Mouse (Mus musculus): ENCODE data around the gene Phf21b. TPM values are rescaled to one million over a fixed set of nuclear protein-coding genes. Genes with fewer than 3 reads are reported as not detected.

Gene Phf21b
- polyA plus RNA-seq, 1 experiment = 4.4 TPM

DNA sequence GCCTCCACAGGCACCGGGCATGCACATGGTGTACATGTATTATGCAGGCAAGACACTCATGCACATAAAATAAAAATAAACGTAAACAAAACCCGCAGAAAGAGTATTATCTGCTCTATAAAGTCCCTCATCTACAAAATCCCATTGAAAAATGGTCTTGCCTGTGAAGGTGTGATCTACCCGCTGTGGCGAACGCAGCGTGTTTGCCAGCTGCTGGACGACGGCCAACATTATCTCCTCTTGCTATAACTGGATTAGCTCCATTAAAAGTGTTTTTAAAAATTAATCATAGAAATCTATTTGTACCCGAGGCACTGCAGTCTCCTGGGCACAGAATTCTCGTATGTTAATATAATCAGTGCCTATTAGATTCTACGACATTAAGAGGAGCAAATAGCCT is 32.2 kb upstream of the Phf21b start:
- Histone ChIP-seq H3K27me3 (ENCODE audit: control insufficient read depth, insufficient read depth, low read length) (no peaks in the 10 kb centered on the region), H3K27ac (ENCODE audit: control insufficient read depth, insufficient read depth, low read depth, low read length) (no peak overlapping the region), H3K36me3 (ENCODE audit: control insufficient read depth, insufficient read depth, low read length) (no peaks in the 10 kb centered on the region), H3K4me3 (ENCODE audit: control insufficient read depth, low read depth, low read length) (no peak overlapping the region), H3K4me1 (ENCODE audit: control insufficient read depth, insufficient read depth, low read length) (no peaks in the 10 kb centered on the region)
- TF ChIP-seq POLR2A (IDR thresholded peaks at IDR 0.05; ENCODE audit: control insufficient read depth, low read depth, low read length) (no peak), CTCF (IDR thresholded peaks at IDR 0.05; ENCODE audit: control insufficient read depth, insufficient read depth, insufficient replicate concordance, low read depth, low read length) (no peak)

DNA sequence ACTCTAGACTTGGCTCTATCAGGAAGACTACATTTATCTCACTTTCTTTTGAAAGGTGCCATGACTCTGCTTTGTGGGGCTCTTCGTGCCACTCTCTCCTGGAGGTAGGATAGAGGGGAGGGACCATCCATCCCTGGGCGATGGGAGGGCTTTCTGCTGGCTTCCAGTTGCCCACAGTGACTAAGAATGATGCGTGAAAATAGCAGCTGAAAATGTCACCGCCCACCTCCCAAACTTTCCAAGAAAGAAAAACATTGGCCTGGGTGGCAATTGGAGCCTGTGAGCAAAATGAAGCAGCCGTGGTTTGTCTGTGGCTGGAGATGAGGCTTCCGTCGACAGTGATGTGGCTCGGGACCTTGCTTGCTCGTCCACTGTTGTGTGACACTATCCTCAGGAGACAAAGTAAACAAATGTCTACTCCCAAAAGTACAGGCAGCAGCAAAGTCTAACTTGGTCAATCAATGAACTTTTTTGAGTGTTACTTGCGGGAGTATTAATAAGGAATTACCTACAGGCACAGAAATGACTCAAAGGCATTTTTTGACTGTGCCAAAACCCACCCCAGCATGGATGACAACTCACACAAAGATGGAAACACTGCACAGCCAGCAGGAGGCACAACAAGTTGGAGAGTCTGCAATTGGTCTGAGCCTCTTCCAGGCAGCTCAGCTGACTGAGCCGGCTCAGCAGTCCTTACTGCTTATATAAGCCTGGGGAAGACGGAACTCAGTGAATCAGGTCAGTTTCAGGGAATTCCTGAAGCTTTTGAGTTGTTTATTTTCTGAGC is 21.4 kb upstream of the Phf21b start:
- TF ChIP-seq POLR2A (IDR thresholded peaks at IDR 0.05; ENCODE audit: control insufficient read depth, low read depth, low read length) = no peak
- no peak for TF ChIP-seq CTCF (IDR thresholded peaks at IDR 0.05; ENCODE audit: control insufficient read depth, insufficient read depth, insufficient replicate concordance, low read depth, low read length)
- Histone ChIP-seq H3K27me3 (ENCODE audit: control insufficient read depth, insufficient read depth, low read length) (no peaks in the 10 kb centered on the region), H3K27ac (ENCODE audit: control insufficient read depth, insufficient read depth, low read depth, low read length) (no peak overlapping the region), H3K4me1 (ENCODE audit: control insufficient read depth, insufficient read depth, low read length) (peaks cover under 1% of the 10 kb centered on the region; the same call in 1 of the 2 replicates), H3K36me3 (ENCODE audit: control insufficient read depth, insufficient read depth, low read length) (no peaks in the 10 kb centered on the region), H3K4me3 (ENCODE audit: control insufficient read depth, low read depth, low read length) (no peak overlapping the region)

DNA sequence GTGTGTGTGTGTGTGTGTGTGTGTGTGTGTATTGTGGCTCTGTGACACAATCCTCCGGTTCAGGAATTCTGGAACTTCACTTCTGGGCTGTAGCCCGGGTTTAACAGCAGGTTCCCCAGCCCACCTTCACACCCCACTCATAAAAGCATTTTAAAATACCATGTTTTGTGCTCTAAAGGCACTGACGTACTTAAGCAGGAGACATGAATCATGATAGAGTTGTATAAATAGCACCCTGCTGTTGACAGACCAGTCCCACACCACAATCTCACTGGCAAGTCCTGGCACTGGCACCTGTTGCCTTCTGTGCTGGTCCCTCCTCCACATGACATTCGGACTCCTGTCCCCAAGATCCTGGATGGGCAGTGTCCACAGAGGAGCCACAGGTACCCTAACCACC is 18.0 kb upstream of the Phf21b start:
- Histone ChIP-seq H3K36me3 (ENCODE audit: control insufficient read depth, insufficient read depth, low read length) (no peaks in the 10 kb centered on the region), H3K4me1 (ENCODE audit: control insufficient read depth, insufficient read depth, low read length) (no peaks in the 10 kb centered on the region), H3K27ac (ENCODE audit: control insufficient read depth, insufficient read depth, low read depth, low read length) (no peak overlapping the region), H3K27me3 (ENCODE audit: control insufficient read depth, insufficient read depth, low read length) (no peaks in the 10 kb centered on the region), H3K4me3 (ENCODE audit: control insufficient read depth, low read depth, low read length) (no peak overlapping the region)
- TF ChIP-seq POLR2A (IDR thresholded peaks at IDR 0.05; ENCODE audit: control insufficient read depth, low read depth, low read length) = no peak
- TF ChIP-seq CTCF (IDR thresholded peaks at IDR 0.05; ENCODE audit: control insufficient read depth, insufficient read depth, insufficient replicate concordance, low read depth, low read length) = no peak

DNA sequence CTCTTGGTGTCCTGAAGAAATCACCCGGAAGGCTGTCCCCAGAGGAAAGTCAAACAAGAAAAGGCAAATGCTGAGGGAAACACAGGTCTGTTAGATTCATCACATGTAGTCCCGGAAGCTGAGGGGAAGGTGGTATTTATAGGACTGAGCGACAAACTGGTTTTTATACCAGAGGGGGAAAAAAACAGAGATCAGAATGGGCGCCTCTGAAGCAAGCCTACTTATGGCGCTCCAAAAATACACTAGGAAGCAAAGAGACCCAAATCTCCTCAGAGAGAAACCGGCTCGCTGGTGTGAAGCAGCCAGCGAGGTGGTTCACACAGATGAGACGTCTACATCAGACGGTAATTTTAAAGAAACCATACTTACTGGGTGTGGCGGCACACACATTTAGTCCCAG is 17.2 kb upstream of the Phf21b start:
- Histone ChIP-seq H3K27ac (ENCODE audit: control insufficient read depth, insufficient read depth, low read depth, low read length) (no peak overlapping the region), H3K4me3 (ENCODE audit: control insufficient read depth, low read depth, low read length) (no peak overlapping the region), H3K27me3 (ENCODE audit: control insufficient read depth, insufficient read depth, low read length) (no peaks in the 10 kb centered on the region), H3K4me1 (ENCODE audit: control insufficient read depth, insufficient read depth, low read length) (no peaks in the 10 kb centered on the region), H3K36me3 (ENCODE audit: control insufficient read depth, insufficient read depth, low read length) (no peaks in the 10 kb centered on the region)
- TF ChIP-seq POLR2A (IDR thresholded peaks at IDR 0.05; ENCODE audit: control insufficient read depth, low read depth, low read length) = no peak

DNA sequence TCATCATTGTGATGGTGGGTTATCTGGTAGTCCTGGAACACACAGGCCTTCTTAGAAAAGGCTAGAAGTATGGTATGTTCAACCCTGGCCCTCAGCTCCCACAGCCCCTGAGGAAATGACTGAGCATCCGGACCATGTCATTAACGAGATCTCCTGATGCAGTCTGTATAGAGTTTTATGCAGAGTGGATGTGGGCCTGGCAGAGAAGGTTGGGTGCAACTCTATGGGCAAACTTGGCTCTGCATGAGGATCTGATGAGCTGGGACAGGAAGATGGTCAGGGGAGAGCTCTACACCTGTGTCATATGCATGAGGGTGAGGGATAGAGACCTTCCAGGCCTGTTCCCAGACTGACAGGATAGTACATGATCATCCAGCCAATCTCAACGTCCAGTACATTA is 16.0 kb upstream of the Phf21b start:
- H3K4me1 ChIP-seq (ENCODE audit: control insufficient read depth, insufficient read depth, low read length) = no peaks in the 10 kb centered on the region
- no peaks in the 10 kb centered on the region for H3K27me3 ChIP-seq (ENCODE audit: control insufficient read depth, insufficient read depth, low read length)
- H3K36me3 ChIP-seq (ENCODE audit: control insufficient read depth, insufficient read depth, low read length) = no peaks in the 10 kb centered on the region

DNA sequence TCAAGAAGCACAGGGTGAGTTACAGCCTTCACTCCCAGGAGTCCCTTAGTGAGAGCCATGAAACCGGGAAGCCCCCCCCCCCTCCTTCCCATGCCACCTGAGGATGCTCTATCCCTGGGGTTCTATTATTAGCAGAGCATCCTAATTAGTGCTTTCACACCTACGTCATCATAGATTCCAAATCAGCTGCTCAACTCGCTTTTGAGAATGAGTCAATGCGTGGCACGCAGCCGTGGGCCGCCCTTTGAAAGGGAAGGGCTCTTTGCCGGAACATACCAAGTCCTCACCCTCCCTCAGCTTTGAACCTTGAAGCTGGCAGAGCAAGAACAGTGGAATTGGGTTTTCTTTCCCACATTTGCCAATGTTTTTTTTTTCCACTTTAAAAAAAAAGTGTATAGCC is 6.1 kb upstream of the Phf21b start:
- no peak for TF ChIP-seq CTCF (IDR thresholded peaks at IDR 0.05; ENCODE audit: control insufficient read depth, insufficient read depth, insufficient replicate concordance, low read depth, low read length)
- TF ChIP-seq POLR2A (IDR thresholded peaks at IDR 0.05; ENCODE audit: control insufficient read depth, low read depth, low read length) = no peak
- Histone ChIP-seq H3K4me3 (ENCODE audit: control insufficient read depth, low read depth, low read length) (no peak overlapping the region), H3K4me1 (ENCODE audit: control insufficient read depth, insufficient read depth, low read length) (no peaks in the 10 kb centered on the region), H3K36me3 (ENCODE audit: control insufficient read depth, insufficient read depth, low read length) (no peaks in the 10 kb centered on the region), H3K27ac (ENCODE audit: control insufficient read depth, insufficient read depth, low read depth, low read length) (no peak overlapping the region), H3K27me3 (ENCODE audit: control insufficient read depth, insufficient read depth, low read length) (no peaks in the 10 kb centered on the region)

More for the DNA sequence above, 16.0 kb upstream of the Phf21b start:
- TF ChIP-seq CTCF (IDR thresholded peaks at IDR 0.05; ENCODE audit: control insufficient read depth, insufficient read depth, insufficient replicate concordance, low read depth, low read length) (no peak), POLR2A (IDR thresholded peaks at IDR 0.05; ENCODE audit: control insufficient read depth, low read depth, low read length) (no peak)
- no peak overlapping the region for H3K4me3 ChIP-seq (ENCODE audit: control insufficient read depth, low read depth, low read length)
- H3K27ac ChIP-seq (ENCODE audit: control insufficient read depth, insufficient read depth, low read depth, low read length) = no peak overlapping the region

DNA sequence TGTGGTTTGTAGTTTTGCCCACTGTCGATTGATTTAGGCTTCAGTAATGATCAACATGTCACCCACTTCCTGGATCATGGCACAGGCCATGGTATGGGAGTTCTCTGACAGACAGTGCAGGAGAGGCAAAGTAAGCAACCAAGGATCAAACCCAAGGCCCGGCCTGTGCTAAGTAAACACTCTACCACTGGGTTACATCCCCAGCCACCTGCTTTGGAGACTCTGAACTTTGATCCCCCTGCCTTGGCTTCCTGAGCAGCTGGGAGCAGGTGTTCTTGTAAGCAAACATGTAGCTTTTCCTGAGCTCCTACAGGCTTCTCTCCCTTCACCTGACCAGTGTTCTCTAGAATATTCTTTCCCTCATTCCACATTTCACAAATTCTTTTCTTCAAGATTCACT is 1.8 kb upstream of the Phf21b start:
- H3K36me3 ChIP-seq (ENCODE audit: control insufficient read depth, insufficient read depth, low read length) = no peaks in the 10 kb centered on the region
- no peak overlapping the region for H3K27ac ChIP-seq (ENCODE audit: control insufficient read depth, insufficient read depth, low read depth, low read length)
- no peak for TF ChIP-seq POLR2A (IDR thresholded peaks at IDR 0.05; ENCODE audit: control insufficient read depth, low read depth, low read length)
- no peak for TF ChIP-seq CTCF (IDR thresholded peaks at IDR 0.05; ENCODE audit: control insufficient read depth, insufficient read depth, insufficient replicate concordance, low read depth, low read length)
- H3K27me3 ChIP-seq (ENCODE audit: control insufficient read depth, insufficient read depth, low read length) = no peaks in the 10 kb centered on the region; the same call in none of the 2 replicates
- no peak overlapping the region for H3K4me3 ChIP-seq (ENCODE audit: control insufficient read depth, low read depth, low read length)
- H3K4me1 ChIP-seq (ENCODE audit: control insufficient read depth, insufficient read depth, low read length) = peaks cover 29% of the 10 kb centered on the region

All from testis, adult 2 months (tissue).